Mouse (Mus musculus) forebrain, postnatal 0 days (tissue): ENCODE measurements around the gene Upf1. TPM values are rescaled to one million over a fixed set of nuclear protein-coding genes. Genes with fewer than 3 reads are reported as not detected.

Experiments
- ATAC-seq: fragments of 200-750 bp; cut with Nextera tagmentation; 2 replicates; pipeline ENCODE4 v1.8.0; 2017; ENCODE audit warnings: mild to moderate bottlenecking, moderate library complexity
- DNase-seq: peaks from one replicate; pipeline ENCODE4 v3.0.0-alpha.2; 2015
- H3K27ac ChIP-seq: fragments of 300-500 bp; sonication (generic); 2 replicates; pipeline ENCODE4 v1.5.1; 2014; ENCODE audit warnings: low read depth, mild to moderate bottlenecking, antibody characterized with exemption, low read length, moderate library complexity, mixed read lengths
- H3K27me3 ChIP-seq: fragments of 300-500 bp; sonication (generic); 2 replicates; pipeline ENCODE4 v1.6.1; 2014; ENCODE audit warnings: mild to moderate bottlenecking, low read length, mixed read lengths; ENCODE audit not compliant: insufficient read depth
- H3K36me3 ChIP-seq: fragments of 300-500 bp; sonication (generic); 2 replicates; pipeline ENCODE4 v1.6.1; 2014; ENCODE audit warnings: mild to moderate bottlenecking, moderate library complexity; ENCODE audit not compliant: insufficient read depth
- H3K4me1 ChIP-seq: fragments of 300-500 bp; sonication (generic); 2 replicates; pipeline ENCODE4 v1.6.1; 2014; ENCODE audit warnings: antibody characterized with exemption; ENCODE audit not compliant: insufficient read depth
- H3K4me2 ChIP-seq: fragments of 300-500 bp; sonication (generic); 2 replicates; pipeline ENCODE4 v1.6.1; 2014; ENCODE audit warnings: low read depth, mild to moderate bottlenecking, moderate library complexity
- H3K4me3 ChIP-seq: fragments of 300-500 bp; sonication (generic); 2 replicates; pipeline ENCODE4 v1.5.1; 2014; ENCODE audit warnings: low read depth, low read length, mixed read lengths
- H3K9ac ChIP-seq: fragments of 300-500 bp; sonication (generic); 2 replicates; pipeline ENCODE4 v1.6.1; 2014; ENCODE audit warnings: mild to moderate bottlenecking
- H3K9me3 ChIP-seq: fragments of 300-500 bp; sonication (generic); 2 replicates; pipeline ENCODE4 v1.6.1; 2016; ENCODE audit warnings: low read length
- CTCF ChIP-seq: sonication (generic); IDR thresholded peaks from 2 replicates; pipeline ENCODE4 v1.5.1; 2016; ENCODE audit warnings: antibody characterized with exemption, control low read depth, low read depth
- WGBS: fragments of 180-500 bp; shearing (Covaris S2); extraction: QIAGEN DNeasy Blood & Tissue Kit; methylation state at CpG from one replicate; pipeline ENCODE4 v1.1.7; 2014; 5-methylcytosine and 5-hydroxymethylcytosine counted together
- polyA plus RNA-seq: library from polyadenylated mRNA; unstranded; fragments of >200 nt; fragmentation: Nextera tagmentation; extraction: Ambion mirVana; gene quantifications from 2 replicates; pipeline ENCODE4 v1.2.1, GENCODE M21; 2015
- total RNA-seq: library from RNA; depleted of rRNA; stranded (reverse); fragments of >200 nt; gene quantifications from 2 replicates; pipeline ENCODE4 v1.2.3, GENCODE M21; 2014

Upf1 gene
- total and polyA plus RNA-seq, 2 experiments from 2014 or later, result 9.0 to 38.7 TPM

DNA sequence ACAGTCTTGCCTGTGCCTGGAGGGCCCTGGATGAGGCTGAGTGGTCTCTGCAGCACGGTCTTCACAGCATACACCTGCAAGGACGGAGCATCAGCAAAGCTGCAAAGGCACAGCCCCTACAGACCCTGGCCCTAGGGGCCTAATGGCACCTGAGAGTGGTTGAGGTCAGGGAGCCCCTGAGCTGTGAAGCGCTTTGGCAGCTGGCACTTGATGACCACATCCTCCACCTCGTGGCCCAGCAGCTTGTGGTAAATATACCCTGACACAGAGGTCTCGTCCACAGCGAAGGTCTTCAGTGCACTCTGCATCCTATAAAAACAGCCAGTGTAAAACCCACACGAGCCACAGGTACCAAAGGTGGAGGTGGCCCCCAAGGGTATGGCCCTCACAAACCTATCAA is 14.1 kb downstream of the Upf1 start:
- no peaks in the 10 kb centered on the region for H3K4me1 ChIP-seq
- H3K4me3 ChIP-seq, result no peak overlapping the region
- no peak for ATAC-seq
- no peaks in the 10 kb centered on the region for H3K27me3 ChIP-seq
- H3K9me3 ChIP-seq, result no peaks in the 10 kb centered on the region
- H3K9ac ChIP-seq, result no peak overlapping the region
- no peak for TF ChIP-seq CTCF
- DNase-seq, result no peak
- H3K4me2 ChIP-seq, result no peak overlapping the region
- peaks cover 93% of the 10 kb centered on the region for H3K36me3 ChIP-seq
- 93% methylated on average over 7 of the region's 7 CpGs for WGBS
- H3K27ac ChIP-seq, result no peak overlapping the region

DNA sequence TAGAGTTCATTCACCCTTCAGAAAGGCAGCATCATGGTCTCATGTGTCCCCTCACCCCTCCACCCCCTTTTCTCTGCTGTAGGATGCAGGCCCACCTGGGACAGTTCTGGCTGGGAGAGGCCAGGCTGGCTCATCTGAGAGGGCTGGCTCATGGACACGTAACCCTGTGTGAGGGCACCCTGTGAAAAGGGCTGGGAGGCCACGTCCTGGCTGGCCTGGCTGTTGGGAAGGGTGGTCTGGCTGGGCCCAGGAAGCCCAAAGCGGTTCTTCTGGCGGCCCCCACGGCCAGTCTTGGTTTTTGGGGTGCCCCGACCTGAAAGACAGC is 20.2 kb downstream of the Upf1 start:
- H3K9me3 ChIP-seq, result no peaks in the 10 kb centered on the region
- 88% methylated on average over 6 of the region's 6 CpGs for WGBS
- no peak overlapping the region for H3K27ac ChIP-seq
- peaks cover 9% of the 10 kb centered on the region; the same call in 1 of the 2 replicates for H3K4me1 ChIP-seq
- no peak overlapping the region for H3K9ac ChIP-seq
- no peak for TF ChIP-seq CTCF
- H3K36me3 ChIP-seq, result peaks cover 89% of the 10 kb centered on the region
- no peak overlapping the region for H3K4me2 ChIP-seq
- H3K27me3 ChIP-seq, result no peaks in the 10 kb centered on the region
- ATAC-seq (no peak), DNase-seq (no peak)
- no peak overlapping the region for H3K4me3 ChIP-seq

DNA sequence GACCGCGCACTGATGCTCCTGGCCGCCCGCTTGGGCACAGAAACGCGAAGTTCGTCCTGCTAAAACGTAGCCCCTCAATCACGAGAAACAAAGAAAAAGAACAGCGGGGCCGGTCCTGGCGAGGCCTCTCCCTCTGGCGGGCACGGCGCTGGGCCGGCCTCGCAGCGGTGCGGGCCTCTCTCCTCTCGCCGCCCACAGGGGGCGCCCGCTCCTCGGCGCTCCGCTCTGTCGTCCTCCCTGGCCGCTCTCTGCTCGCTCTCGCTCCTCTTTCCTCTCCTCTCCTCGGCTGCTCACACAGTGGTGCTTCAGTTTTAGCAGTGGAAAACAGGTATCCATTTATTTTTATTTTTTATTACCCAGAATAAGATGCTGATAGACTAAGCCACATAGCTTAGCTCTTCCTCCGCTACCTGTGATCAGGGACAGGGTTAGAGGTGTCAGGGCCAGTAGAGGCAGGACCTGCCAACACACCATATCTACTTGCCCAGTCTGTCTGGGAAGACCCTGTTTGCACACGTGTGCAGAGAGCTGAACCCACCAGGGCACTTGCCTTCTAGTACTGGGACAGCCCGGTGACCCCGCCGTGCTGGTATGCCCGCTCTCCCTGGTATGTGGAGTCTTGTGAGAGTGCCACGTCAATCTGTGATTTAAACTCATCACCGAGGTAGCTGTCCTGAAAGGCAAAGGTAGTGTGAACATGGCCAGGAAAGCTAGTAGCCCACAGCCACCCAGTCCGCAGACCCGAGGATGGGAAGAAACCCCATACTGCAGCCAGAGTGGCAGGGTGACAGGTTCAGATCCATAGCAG is 20.8 kb downstream of the Upf1 start:
- peak; percentile 89 for DNase-seq
- TF ChIP-seq CTCF, result peak; percentile 88
- peak overlapping the region; percentile 17; the same call in 1 of the 2 replicates for H3K4me2 ChIP-seq
- H3K9me3 ChIP-seq, result no peaks in the 10 kb centered on the region
- peak overlapping the region; percentile 45 for H3K27ac ChIP-seq
- WGBS, result 23% methylated on average over 41 of the region's 41 CpGs
- ATAC-seq, result peak; percentile 80
- peaks cover 89% of the 10 kb centered on the region for H3K36me3 ChIP-seq
- no peak overlapping the region for H3K4me3 ChIP-seq
- H3K4me1 ChIP-seq, result peaks cover 9% of the 10 kb centered on the region; the same call in 1 of the 2 replicates
- no peaks in the 10 kb centered on the region for H3K27me3 ChIP-seq
- H3K9ac ChIP-seq, result peak overlapping the region; percentile 18; the same call in 1 of the 2 replicates

DNA sequence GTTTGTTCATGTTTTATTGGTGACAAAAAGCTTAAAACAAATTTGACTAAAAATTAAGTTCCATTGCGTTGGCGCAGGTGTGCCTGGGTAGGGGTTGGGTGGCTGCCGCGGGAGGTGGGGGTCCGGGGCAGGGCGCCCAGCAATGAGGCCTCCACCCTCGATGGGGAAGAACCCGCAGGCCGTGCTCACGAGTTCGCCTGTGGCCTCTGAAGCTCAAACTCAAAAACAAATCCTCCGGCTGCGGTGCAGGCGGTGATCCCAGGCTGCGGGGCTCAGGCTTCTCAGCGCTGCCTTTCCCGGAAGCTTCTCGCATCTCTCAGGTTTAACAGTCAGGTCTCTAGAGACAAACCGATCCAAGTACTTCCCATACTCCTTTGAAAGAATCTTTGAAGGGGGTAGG is 21.6 kb downstream of the Upf1 start:
- ATAC-seq, result no peak
- peak overlapping the region; percentile 46 for H3K27ac ChIP-seq
- WGBS, result 66% methylated on average over 19 of the region's 19 CpGs

DNA sequence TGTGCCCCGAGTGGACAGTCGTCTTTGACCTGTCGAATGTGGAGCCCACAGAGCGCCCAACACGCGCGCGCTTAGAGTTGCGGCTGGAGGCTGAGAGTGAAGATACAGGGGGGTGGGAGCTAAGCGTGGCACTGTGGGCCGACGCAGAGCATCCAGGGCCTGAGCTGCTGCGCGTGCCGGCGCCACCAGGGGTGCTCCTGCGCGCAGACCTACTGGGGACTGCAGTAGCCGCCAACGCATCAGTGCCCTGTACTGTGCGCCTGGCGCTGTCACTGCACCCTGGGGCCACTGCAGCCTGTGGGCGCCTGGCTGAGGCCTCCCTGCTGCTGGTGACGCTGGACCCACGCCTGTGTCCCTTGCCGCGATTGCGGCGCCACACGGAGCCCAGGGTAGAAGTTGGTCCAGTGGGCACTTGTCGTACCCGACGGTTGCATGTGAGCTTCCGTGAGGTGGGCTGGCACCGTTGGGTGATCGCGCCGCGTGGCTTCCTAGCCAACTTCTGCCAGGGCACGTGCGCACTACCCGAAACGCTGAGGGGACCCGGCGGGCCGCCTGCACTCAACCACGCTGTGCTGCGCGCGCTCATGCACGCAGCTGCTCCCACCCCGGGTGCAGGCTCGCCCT is 22.2 kb downstream of the Upf1 start:
- 29% methylated on average over 53 of the region's 53 CpGs for WGBS
- Histone ChIP-seq H3K9me3 (no peaks in the 10 kb centered on the region), H3K4me2 (peak overlapping the region; percentile 10; the same call in 1 of the 2 replicates), H3K36me3 (peaks cover 82% of the 10 kb centered on the region), H3K27ac (peak overlapping the region; percentile 48; the same call in 1 of the 2 replicates), H3K4me1 (peaks cover 9% of the 10 kb centered on the region; the same call in 1 of the 2 replicates), H3K9ac (0 out of 2 replicates have a peak overlapping the region, but pooled peaks have one; percentile 14), H3K27me3 (no peaks in the 10 kb centered on the region), H3K4me3 (no peak overlapping the region)
- peak; percentile 74 for TF ChIP-seq CTCF
- DNase-seq (peak; percentile 83), ATAC-seq (peak; percentile 89)

More for the DNA sequence above, 21.6 kb downstream of the Upf1 start:
- Histone ChIP-seq H3K9ac (no peak overlapping the region), H3K36me3 (peaks cover 85% of the 10 kb centered on the region), H3K27me3 (no peaks in the 10 kb centered on the region), H3K4me2 (no peak overlapping the region; the same call in 1 of the 2 replicates), H3K4me3 (no peak overlapping the region), H3K9me3 (no peaks in the 10 kb centered on the region), H3K4me1 (peaks cover 9% of the 10 kb centered on the region; the same call in 1 of the 2 replicates)
- DNase-seq, result peak; percentile 47
- TF ChIP-seq CTCF, result no peak

DNA sequence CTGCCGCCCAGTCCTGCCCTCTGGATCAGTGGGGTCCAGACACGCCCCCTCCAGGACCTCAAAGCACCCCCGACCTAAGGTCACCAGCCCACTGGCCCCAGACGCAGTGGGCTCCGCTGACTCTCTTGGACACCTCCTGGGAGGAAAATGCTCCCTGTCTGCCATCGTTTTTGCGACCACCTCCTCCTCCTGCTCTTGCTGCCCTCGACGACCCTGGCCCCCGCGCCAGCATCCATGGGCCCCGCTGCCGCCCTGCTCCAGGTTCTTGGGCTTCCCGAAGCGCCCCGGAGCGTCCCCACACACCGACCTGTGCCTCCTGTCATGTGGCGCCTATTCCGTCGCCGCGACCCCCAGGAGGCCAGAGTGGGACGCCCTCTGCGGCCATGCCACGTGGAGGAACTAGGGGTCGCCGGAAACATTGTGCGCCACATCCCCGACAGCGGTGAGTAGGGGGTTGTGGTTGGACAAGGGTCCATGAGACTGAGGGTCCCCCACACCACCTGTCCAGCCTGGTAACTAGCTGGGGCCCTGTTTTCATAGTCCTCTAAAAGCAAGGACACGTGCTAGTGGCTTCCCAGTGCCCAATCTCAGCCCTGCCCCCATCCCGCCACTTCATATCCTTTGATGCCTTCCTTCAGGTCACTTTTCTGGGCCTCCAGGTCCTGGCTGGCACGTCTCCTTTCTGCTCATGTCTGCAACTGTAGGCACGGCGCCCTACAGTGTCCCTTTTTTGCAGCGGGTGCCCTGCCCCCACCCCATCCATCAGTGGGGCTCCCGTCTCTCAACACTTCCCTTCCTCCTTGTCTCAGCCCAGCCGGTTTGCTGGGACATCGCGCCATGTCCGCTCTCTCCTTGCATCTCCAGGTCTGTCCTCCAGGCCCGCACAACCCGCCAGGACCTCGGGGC is 23.0 kb downstream of the Upf1 start:
- no peak for TF ChIP-seq CTCF
- Histone ChIP-seq H3K27me3 (no peaks in the 10 kb centered on the region), H3K27ac (no peak overlapping the region), H3K4me3 (no peak overlapping the region), H3K4me2 (peak overlapping the region; percentile 10; the same call in 1 of the 2 replicates), H3K9ac (0 out of 2 replicates have a peak overlapping the region, but pooled peaks have one; percentile 14), H3K9me3 (no peaks in the 10 kb centered on the region), H3K4me1 (peaks cover 9% of the 10 kb centered on the region; the same call in 1 of the 2 replicates), H3K36me3 (peaks cover 82% of the 10 kb centered on the region)
- ATAC-seq (peak; percentile 4), DNase-seq (no peak)
- 15% methylated on average over 45 of the region's 45 CpGs for WGBS
